Mouse (Mus musculus) lung, embryonic 14.5 days (tissue): ENCODE data around the gene Lmx1b. TPM values are rescaled to one million over a fixed set of nuclear protein-coding genes. Genes with fewer than 3 reads are reported as not detected.
A peak's percentile ranks its signal among the peaks of the same experiment; 100 is the strongest.

Experiments
- ATAC-seq: fragments of 200-750 bp; cut with Nextera tagmentation; 2 replicates; pipeline ENCODE4 v1.8.0; 2017; ENCODE audit warnings: mild to moderate bottlenecking, moderate TSS enrichment, moderate library complexity; ENCODE audit not compliant: insufficient read depth
- DNase-seq: peaks from one replicate; pipeline ENCODE4 v3.0.0-alpha.2; 2015
- H3K27ac ChIP-seq: fragments of 300-500 bp; sonication (generic); 2 replicates; pipeline ENCODE4 v1.5.1; 2014; ENCODE audit warnings: low read depth, mild to moderate bottlenecking, moderate library complexity
- H3K27me3 ChIP-seq: fragments of 300-500 bp; sonication (generic); 2 replicates; pipeline ENCODE4 v1.6.1; 2014; ENCODE audit warnings: low read length, control low read depth; ENCODE audit not compliant: insufficient read depth
- H3K36me3 ChIP-seq: fragments of 300-500 bp; sonication (generic); 2 replicates; pipeline ENCODE4 v1.6.1; 2014; ENCODE audit warnings: control low read depth; ENCODE audit not compliant: insufficient read depth
- H3K4me1 ChIP-seq: fragments of 300-500 bp; sonication (generic); 2 replicates; pipeline ENCODE4 v1.6.1; 2014; ENCODE audit warnings: antibody characterized with exemption, control low read depth; ENCODE audit not compliant: insufficient read depth
- H3K4me2 ChIP-seq: fragments of 300-500 bp; sonication (generic); 2 replicates; pipeline ENCODE4 v1.6.1; 2014; ENCODE audit warnings: mild to moderate bottlenecking
- H3K4me3 ChIP-seq: fragments of 300-500 bp; sonication (generic); 2 replicates; pipeline ENCODE4 v1.5.1; 2014; ENCODE audit warnings: low read depth, low read length
- H3K9ac ChIP-seq: fragments of 300-500 bp; sonication (generic); 2 replicates; pipeline ENCODE4 v1.6.1; 2014
- H3K9me3 ChIP-seq: fragments of 300-500 bp; sonication (generic); 2 replicates; pipeline ENCODE4 v1.6.1; 2016; ENCODE audit warnings: low read depth, low read length, control low read depth
- CTCF ChIP-seq: IDR thresholded peaks from 2 replicates; pipeline ENCODE4 v1.5.1; 2016; ENCODE audit warnings: antibody characterized with exemption, low read depth
- WGBS: fragments of 180-500 bp; shearing (Covaris S2); extraction: QIAGEN DNeasy Blood & Tissue Kit; methylation state at CpG from one replicate; pipeline ENCODE4 v1.1.7; 2014; 5-methylcytosine and 5-hydroxymethylcytosine counted together
- polyA plus RNA-seq: library from polyadenylated mRNA; unstranded; fragments of >200 nt; fragmentation: Nextera tagmentation; extraction: Ambion mirVana; gene quantifications from 2 replicates; pipeline ENCODE4 v1.2.1, GENCODE M21; 2014

Lmx1b gene
- polyA plus RNA-seq, 1 experiment from 2014 or later: 0.09 TPM

DNA sequence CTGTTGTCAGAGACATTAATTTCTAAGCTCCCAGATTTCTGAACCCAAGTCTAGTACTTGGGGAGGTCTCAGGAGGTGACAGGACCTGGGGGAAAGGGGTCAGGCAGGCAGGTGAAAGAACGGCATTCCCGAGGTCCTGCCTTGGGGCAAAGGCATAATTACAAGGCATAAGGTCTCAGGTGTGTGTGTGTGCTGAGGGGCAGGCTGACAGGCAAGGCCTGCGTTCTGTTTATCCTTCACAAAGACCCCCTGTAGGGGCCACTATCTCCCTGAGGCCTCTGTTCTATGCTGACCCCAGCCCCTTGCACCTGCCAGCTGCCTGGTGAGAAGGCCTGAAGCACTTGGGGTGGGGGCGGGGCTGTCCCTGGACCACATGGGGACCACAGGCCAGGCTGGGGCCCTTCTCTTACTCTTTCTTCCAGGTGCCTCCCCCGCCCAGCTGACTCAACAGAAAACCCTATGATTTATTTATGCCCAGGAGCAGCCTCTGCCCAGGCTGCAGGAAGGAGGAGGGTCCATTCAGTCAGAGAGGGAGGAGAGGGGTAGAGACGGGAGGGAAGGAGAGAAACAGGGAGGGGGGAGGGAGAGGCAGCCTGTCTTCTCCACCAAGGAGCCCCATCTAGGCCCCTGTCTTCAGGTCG lies 35.3 kb downstream of the Lmx1b start:
- ATAC-seq: no peak

DNA sequence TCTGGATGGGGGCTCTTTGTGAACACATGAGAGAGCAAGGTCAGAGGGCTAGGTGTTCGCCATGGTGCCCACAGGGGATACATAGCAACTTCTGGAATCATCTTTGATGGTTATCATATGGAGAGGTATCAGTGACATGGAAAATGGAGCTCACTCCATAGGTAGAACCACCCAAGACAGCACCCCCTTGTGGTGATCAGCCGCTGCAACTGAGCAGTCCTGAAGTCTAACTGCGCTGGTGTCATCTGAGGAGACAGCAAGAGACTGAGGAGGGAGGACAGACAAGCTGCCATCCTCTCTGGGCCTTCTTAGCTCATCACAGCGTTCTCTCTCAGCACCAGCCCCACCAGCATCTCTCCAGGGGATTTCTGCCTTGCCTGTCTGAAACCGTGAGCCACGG lies 39.8 kb downstream of the Lmx1b start:
- peak; percentile 44 for TF ChIP-seq CTCF
- no peak overlapping the region for H3K4me3 ChIP-seq
- WGBS: 54% methylated on average over 6 of the region's 6 CpGs
- DNase-seq: peak; percentile 22
- no peaks in the 10 kb centered on the region for H3K9me3 ChIP-seq
- peaks cover 4% of the 10 kb centered on the region for H3K27me3 ChIP-seq
- no peak overlapping the region for H3K4me2 ChIP-seq
- no peak for ATAC-seq
- H3K36me3 ChIP-seq: no peaks in the 10 kb centered on the region
- H3K4me1 ChIP-seq: no peaks in the 10 kb centered on the region
- H3K27ac ChIP-seq: no peak overlapping the region
- H3K9ac ChIP-seq: no peak overlapping the region

More for the DNA sequence above, 35.3 kb downstream of the Lmx1b start:
- Histone ChIP-seq H3K9ac (no peak overlapping the region), H3K4me1 (no peaks in the 10 kb centered on the region), H3K27me3 (peaks cover 19% of the 10 kb centered on the region), H3K9me3 (no peaks in the 10 kb centered on the region), H3K4me3 (no peak overlapping the region), H3K36me3 (no peaks in the 10 kb centered on the region), H3K27ac (no peak overlapping the region), H3K4me2 (no peak overlapping the region)
- 22% methylated on average over 7 of the region's 7 CpGs for WGBS
- TF ChIP-seq CTCF: no peak
- no peak for DNase-seq

DNA sequence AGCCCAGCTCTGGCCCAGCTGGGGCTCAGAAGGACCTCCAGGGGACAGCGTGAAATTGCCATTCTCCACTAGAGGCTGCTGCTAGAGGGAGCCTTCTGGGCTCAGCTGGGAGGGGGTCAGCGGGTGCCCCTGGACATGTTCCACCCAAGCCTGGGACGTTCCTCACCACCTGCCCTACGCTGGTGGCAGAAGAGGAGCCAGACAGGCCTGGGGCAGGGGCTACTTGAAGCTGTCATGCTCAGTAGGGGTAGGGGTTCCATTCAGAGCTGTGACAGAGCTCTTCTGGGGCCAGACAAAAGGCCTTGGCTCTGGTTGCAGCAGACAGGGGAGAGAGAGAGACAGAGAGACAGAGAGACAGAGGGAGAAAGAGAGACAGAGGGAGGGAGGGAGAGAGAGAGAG lies 42.9 kb downstream of the Lmx1b start:
- ATAC-seq: no peak
- Histone ChIP-seq H3K4me2 (no peak overlapping the region), H3K27ac (no peak overlapping the region), H3K9me3 (no peaks in the 10 kb centered on the region), H3K4me1 (peaks cover 4% of the 10 kb centered on the region; the same call in 1 of the 2 replicates), H3K4me3 (no peak overlapping the region), H3K36me3 (no peaks in the 10 kb centered on the region), H3K9ac (no peak overlapping the region), H3K27me3 (no peaks in the 10 kb centered on the region)
- DNase-seq: no peak
- WGBS: 49% methylated on average over 4 of the region's 4 CpGs
- TF ChIP-seq CTCF: no peak

DNA sequence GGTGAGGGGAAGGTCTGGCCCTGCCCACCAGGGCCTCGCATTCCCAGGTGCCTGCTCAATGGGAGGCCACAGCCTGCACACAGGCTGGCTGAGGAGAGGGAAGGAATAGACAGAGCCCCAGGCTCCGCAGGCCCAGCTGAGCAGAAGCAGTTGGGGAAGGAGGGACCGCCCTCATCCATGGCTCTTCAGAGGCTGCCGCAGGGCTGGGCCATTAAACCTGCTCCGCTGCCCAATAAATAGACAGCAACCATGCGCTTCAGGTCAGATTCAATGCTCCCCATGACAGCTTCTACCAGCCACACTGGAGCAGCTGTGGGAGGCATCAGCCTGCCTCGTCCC lies 45.3 kb downstream of the Lmx1b start:
- ATAC-seq: peak; percentile 48; the same call in 1 of the 2 replicates
- WGBS: 36% methylated on average over 7 of the region's 7 CpGs
- Histone ChIP-seq H3K4me2 (no peak overlapping the region), H3K4me3 (no peak overlapping the region), H3K9me3 (no peaks in the 10 kb centered on the region), H3K27ac (no peak overlapping the region), H3K27me3 (no peaks in the 10 kb centered on the region), H3K9ac (no peak overlapping the region), H3K36me3 (no peaks in the 10 kb centered on the region), H3K4me1 (peaks cover 4% of the 10 kb centered on the region; the same call in 1 of the 2 replicates)
- no peak for TF ChIP-seq CTCF
- no peak for DNase-seq

DNA sequence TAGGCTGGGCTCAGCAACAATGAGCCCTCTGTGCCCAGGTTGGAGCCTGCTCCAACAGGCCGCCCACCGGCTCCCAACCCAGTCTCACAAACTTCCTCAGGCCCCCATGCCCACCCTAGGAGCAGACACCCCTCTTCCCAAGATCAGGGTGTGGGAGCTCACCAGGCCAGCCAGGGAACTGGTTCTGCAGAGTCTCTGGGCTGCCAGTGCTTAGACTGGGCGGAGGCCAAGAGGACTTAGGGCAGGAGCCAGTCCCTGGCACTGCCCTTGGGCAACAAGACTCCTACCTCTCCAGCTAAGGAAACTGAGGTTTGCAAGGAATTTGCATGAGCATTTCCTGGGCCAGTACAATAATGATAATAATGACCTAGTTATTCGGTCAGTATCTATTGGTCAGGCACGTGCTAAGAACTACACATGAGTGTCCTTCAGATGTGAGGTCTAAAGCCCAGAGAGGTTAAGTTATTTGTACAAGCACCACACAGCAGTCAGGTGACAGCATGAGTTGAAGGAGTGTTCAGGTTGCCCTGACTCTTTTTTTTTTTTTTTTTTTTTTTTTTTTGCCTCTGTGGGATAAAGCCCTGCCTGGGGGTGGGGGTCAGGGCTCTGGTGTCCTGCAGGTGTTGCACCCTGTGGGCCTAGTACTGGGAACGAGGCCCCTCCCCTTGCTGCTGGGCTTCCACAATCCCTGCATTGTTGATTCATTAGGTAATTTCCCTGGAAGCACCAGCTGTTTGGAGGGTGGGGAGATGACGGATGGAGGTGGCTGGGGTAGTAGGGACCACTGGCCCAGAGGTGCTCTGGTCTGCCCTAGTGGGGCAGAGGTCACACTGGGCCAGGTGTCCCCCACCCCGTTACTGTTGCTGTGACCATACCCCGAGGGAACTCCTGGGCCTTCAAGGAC lies 45.9 kb downstream of the Lmx1b start:
- WGBS: 56% methylated on average over 9 of the region's 9 CpGs
- Histone ChIP-seq H3K9ac (no peak overlapping the region), H3K27ac (no peak overlapping the region), H3K36me3 (no peaks in the 10 kb centered on the region), H3K27me3 (no peaks in the 10 kb centered on the region), H3K4me3 (no peak overlapping the region), H3K9me3 (no peaks in the 10 kb centered on the region), H3K4me1 (peaks cover 4% of the 10 kb centered on the region; the same call in 1 of the 2 replicates), H3K4me2 (no peak overlapping the region)
- DNase-seq (no peak), ATAC-seq (peak; percentile 40)
- no peak for TF ChIP-seq CTCF

DNA sequence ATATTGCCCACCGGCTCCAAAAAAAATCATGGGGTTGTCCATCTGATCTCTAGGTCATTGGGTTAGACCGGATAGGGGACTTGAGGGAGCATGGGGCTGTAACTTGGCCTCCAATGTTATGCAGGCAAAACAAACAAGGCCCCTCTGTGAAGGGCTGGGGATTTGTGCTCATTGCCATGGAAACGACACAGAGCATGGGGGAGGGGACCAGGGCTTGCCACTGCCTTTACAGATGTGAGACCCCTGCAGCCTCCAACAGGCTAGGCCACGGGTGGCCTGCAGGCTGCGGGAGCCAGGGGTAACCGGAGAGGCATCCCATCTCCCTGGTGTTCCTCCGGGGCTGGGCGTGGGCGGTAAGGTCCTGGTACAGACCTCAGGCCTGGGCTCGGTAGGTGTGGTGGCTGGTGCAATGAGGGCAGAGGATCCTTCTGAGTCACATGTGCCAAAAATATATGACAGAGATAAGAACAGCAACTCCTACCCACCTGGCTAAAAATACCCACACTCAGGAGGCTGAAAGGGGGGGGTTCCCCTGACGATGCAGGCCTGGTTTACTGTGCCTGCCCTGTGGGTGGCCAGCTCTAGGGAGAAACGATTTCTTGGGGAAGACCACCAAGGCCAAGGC lies 47.3 kb downstream of the Lmx1b start:
- Histone ChIP-seq H3K4me3 (no peak overlapping the region), H3K4me2 (no peak overlapping the region), H3K27ac (no peak overlapping the region), H3K9ac (no peak overlapping the region), H3K36me3 (no peaks in the 10 kb centered on the region), H3K9me3 (no peaks in the 10 kb centered on the region), H3K4me1 (peaks cover 4% of the 10 kb centered on the region; the same call in 1 of the 2 replicates), H3K27me3 (no peaks in the 10 kb centered on the region)
- TF ChIP-seq CTCF: no peak
- WGBS: 18% methylated on average over 12 of the region's 12 CpGs
- ATAC-seq (no peak), DNase-seq (no peak)

DNA sequence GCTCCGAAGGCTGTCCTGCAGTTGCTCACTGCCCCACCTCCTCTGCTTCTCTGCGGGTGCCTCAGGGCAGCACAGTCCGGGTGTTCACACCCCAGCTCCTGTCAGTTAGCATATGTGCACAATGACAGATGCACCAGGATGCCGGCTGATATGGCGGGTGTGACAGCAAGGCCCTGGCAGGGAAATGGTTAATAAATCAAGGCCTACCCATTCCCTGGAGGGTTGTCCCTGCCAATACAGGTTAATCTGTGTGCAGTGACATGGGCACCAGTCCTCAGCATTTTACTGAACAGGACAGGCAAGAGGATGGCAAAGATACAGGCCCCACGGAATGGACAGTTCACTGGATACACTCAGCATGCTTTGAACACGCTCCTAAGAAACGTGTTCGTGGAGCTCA lies 51.0 kb downstream of the Lmx1b start:
- TF ChIP-seq CTCF: no peak
- WGBS: 61% methylated on average over 9 of the region's 9 CpGs
- no peak for ATAC-seq

More for the DNA sequence above, 51.0 kb downstream of the Lmx1b start:
- H3K36me3 ChIP-seq: no peaks in the 10 kb centered on the region
- H3K9ac ChIP-seq: no peak overlapping the region
- no peak for DNase-seq
- peaks cover 7% of the 10 kb centered on the region; the same call in 1 of the 2 replicates for H3K4me1 ChIP-seq
- peaks cover 7% of the 10 kb centered on the region; the same call in 1 of the 2 replicates for H3K27me3 ChIP-seq
- no peaks in the 10 kb centered on the region for H3K9me3 ChIP-seq
- H3K27ac ChIP-seq: no peak overlapping the region
- H3K4me3 ChIP-seq: no peak overlapping the region
- H3K4me2 ChIP-seq: no peak overlapping the region
